Mouse (Mus musculus) frontal cortex, adult 2 months (tissue): ENCODE measurements around the gene Rac2. TPM values are rescaled to one million over a fixed set of nuclear protein-coding genes. Genes with fewer than 3 reads are reported as not detected.

Experiments used
- DNase-seq, 2 experiments: peaks; one replicate each; pipeline ENCODE4 v3.0.0; 2022; ENCODE audit warnings: low spot score in 1 of 2; ENCODE audit errors: extremely low spot score in 1 of 2
- polyA plus RNA-seq: library from polyadenylated mRNA; depleted of rRNA; stranded (reverse); fragments of >200 nt; gene quantifications from 2 replicates; pipeline ENCODE4 v1.2.3, GENCODE M21; 2012

Gene Rac2
- polyA plus RNA-seq, 1 experiment: 2.7 TPM

DNA sequence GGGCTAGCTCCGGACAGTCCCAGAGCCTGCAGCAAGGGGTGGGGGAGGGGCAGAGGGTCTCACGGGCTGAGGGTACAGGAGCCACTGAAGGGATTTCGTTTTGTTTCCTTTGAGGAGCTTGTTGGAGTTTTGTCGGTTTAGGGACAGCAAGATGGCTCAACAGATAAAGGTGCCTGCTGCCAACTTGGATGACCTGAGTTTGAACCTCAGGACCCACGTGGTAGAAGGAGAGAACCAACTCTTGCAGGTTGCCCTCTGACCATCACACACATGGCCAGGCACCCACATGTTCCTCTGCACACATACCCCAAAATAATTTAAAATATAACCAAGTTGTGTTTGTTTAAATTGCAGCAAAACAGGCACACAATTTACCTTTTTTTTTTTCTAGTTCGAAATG, 17.4 kb upstream of the Rac2 start:
- DNase-seq: no peak

DNA sequence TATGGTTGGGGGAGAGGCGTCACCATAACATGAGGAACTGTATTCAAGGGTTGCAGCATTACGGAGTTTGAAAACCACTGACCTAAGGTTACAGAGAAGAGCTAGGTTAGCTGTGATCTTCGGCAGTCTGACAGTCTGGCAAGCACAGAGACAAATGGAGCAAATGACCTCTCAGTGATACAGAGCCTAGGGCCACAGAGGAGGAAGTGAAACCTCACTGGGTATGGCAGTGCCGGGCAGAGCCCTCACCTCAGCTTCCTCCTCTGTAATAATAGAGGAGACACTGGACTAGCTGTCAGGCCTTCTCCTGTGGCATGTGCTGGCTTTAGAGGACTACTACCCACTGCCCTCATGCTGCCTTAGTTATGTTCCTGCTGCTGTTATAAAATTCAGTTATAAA, 16.3 kb upstream of the Rac2 start:
- DNase-seq: no peak

DNA sequence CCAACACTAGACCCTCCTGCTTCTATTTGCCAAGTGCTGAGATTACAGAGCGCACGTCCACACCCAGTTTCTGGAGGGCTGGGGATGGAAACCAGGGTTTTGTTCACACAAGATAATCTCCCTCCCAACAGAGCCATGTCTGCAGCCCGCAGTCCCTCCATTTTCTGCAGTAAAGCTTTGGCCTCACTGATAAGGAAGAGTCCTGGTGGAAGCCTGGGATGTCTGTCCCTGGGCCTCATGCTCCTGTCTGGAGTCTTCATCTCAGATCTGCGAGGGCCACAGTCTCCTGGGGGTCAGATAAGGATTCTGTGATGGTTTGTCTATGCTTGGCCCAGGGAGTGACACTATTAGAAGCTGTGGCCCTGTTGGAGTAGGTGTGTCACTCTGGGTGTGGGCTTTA, 15.5 kb upstream of the Rac2 start:
- DNase-seq: no peak

DNA sequence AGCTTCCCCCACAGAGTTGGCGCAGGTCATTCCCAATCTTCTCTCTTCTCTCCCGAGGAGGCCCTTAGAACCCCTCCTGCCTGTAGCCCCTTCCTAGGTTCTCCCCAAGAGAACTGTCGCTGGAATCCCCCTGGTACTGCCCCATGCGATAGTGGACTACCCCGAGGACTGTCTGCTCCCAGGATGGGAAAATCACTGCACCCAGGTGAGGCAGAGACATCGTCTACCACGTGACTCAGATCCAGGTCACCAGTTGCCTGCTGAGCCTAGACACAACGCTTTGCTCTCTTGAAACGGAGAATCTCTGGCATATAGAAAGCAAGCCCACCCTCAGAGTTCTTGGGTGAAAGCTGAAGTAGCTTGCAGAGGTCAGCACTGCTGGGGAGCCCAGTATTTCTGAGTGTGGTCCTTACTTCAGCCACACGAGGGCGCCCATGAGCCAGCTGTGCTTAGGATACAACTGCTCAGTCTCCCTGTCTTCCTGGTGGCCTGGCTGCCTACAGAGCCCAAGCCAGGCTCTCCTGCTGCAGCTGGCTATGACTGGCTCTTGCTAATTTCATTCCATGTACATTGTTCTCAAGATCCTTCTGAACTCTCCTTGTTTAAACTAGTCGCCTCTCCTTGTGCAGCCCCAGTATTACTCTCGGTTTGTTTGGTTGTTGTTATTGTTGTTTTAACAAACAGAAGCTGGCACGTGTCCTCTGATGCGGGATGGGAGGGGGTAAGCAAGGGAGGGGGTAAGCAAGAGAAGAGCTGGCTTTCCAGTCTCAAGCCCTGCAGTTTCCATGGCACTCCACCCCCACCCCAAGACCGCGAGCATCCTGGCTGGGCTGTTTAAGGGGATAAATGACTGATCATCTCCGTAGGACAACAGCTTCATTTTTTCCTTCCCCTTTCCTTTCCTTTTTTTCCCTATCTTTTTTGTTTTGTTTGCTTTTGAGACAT, 14.7 kb upstream of the Rac2 start:
- peak; percentile 64 to 96 for DNase-seq

DNA sequence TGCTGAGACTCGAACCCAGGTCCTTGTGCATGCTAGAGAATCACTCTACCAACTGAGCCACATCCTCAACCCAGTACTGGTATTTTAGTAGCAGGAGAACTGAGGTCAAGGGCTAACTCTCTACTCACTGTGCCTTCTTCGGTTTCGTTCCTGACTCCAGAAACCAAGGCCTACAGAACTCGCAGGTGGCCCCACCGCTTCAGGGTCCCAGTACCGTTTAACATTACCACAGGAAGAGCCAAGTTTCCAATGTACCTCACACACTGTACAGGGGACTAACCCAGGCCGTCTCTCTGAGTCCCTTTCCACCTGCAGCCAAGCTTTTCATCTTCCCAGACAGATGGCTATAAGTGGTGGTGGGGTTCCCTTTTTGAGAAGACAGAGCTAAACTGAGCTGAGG, 12.8 kb upstream of the Rac2 start:
- DNase-seq: no peak

DNA sequence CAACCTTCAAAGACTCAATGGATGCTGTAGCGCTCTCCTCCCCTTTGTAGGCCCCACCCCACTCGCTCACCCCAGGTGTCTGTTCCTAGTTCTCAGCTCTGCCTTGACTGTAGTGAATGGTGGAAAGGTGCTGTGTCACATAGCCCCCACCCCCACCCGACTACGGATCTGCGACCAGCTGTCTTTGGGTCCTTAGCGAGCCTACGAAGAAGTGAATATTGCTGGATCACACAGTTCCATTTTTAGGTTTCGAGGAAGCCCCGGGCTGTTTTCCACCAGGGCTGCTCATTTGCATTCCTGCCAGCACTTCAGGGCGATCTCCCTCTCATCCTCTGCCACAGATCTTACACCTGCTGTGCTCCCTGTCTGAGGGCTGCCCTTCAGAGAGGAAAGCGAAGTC, 10.8 kb upstream of the Rac2 start:
- peak in 1 of 2 experiments; percentile 45 for DNase-seq

DNA sequence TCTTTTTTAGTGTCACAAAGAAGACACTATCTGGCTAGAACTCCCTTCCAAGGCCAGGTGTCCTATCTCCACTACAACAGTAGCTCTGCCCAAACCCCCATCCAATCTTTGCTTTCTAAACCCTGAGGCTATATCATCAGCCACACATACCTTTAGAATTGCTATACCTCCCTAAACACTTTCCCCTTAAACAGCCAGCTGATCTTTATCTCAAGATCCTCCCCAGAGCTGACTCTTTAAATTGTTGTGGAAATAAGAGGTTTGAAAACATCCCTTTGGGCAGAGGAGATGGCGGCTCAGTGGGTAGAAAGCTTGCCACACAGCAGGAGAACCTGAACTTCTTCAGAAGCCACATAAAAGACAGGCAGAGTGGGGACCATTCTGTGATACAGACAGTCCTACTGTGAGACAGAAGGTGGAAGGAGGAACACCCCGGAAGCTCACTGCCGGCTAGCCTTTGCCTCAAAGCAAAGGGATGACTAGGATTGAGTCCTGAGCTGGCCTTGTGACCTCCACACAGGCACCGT, 3.8 kb upstream of the Rac2 start:
- DNase-seq: no peak

DNA sequence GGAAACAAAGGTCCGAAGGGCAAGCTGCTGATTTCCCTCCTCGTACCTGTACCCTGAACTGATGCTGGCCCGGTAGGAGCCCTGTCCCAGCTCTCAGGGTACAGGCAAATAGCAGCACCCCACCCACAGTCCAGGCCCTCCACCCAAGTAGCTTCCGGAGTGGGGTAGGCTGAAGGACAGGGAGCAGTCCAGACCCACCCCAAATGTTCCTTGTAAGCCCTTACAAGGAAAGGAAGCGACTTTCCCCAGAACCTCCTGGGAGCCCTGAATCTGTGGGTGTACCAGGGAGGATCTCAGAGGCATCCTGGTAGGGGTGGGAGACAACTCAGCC, 348 bp downstream of the Rac2 start:
- no peak for DNase-seq

DNA sequence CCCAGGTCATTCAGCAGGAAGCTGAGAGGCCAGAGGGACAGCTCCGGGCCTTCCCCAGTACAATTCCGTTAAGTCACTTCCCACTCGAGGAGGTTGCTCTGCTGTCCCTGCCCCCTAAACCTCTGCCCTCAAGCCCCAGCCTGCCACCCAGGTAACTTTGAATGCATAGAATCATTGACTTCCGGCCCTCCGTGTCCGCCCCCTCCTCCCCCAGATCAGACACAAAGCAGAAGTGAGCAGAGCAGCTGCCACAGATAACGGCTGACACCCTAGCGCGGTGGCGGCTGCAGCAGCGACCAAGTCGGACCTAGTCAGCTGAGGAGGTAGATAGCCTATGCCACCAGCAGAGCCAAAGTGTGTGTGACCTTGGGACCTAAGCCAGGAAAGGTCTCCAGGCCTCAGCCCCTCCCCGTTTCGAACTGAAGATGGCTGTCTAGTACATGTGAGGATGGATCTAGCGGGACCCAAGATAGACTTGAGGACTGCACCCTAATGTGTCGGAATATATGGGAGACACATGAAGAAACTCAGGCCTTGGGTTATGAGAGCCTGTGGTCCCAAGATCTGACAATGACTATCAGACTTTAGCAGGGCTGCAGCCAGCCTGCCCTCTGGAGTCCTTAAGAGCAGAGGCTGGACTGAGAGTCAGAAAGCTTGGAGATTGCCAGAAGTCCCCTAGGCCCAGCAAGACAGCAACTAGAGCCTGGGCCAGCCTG, 871 bp downstream of the Rac2 start:
- no peak for DNase-seq

DNA sequence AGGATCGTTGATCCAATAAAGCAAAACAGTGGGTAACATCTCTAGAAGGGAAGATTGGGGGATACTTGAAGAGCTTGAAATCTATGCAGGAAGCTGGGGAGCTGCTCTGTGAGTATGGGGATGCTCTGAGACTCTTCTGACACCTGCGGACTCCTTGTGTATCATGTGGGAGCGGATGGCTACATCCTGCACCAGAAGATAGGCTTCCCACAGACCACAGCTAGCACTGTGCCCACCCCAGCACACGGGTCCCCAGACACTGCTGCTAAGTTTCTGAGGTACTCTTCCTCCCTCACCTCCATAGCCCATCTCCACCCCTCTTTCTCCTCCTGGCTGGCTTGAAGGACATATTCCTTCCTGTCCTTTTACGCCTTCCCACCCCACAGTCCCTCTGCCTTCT, 2.4 kb downstream of the Rac2 start:
- no peak for DNase-seq

DNA sequence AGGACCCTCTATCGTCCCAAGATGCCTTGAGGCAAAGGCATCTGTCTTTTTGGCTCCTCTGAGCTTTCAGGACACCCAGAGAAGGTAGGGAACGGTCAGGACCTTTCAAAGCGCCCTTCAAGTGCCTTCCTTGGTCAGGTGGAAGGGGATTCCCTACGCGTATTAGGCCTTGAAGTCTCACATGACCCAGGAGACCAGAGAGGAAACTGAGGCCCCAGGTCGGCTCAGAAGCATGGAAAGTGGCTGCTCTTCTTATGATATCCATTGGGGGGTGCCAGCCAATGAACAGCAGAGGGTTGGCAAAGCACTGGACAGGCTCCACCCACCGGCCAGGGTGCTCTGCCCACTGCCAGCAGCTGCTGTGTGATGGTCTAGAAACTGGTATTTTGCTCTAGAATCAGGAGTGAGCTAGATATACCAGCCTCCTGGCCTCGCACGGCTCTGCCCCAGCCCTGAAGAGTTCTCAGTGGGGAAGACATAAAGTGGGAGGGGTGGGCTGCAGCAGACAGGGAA, 4.9 kb downstream of the Rac2 start:
- DNase-seq: no peak

DNA sequence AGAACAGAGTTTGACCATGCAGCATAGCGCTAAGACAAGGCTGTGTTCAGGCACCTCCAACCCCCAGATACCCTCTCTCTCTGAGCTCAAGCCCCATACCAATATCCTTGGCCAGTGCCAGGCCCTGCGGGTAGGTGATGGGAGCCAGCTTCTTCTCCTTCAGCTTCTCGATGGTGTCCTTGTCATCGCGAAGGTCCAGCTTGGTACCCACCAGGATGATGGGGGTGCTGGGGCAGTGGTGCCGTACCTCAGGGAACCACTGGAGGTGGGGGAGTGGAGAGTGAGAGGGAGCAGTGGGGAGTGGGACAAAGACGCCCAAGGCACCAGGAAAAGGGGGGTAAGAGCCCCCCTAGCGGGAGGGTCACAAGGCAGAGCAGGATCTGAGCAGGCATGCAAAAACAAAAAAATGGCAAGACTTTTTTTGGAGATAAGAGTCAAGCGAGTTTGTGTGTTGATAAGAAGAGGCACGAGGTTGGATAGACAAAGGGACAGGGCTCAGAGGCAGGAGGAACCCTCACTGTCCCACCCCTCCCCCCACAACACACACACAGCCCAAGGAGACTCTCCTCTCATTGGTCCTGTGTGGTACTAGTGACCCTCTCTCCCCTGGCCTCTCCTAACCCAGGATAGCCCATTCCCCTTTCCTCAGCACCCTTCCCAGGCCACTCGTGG, 7.7 kb downstream of the Rac2 start:
- DNase-seq: no peak

DNA sequence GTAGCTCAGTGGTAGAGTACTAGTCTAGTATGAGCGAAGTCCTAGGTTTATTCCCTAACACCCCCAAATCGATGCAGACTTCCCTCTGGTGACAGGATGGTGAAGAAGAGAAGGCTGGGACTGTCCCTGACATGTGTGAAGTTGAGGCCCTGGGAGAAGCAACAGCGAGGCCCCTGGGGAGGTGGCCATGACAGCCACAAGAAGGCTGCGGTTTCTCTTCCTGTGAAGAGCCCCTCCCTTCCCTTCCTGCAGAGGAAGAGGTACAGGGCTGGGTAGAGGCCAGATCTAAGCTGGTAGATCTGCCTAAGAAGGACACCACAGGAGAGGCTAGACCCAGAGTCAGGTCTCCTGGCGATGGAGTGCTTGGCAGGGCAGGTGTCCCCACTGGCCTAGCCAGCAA, 8.6 kb downstream of the Rac2 start:
- no peak for DNase-seq

DNA sequence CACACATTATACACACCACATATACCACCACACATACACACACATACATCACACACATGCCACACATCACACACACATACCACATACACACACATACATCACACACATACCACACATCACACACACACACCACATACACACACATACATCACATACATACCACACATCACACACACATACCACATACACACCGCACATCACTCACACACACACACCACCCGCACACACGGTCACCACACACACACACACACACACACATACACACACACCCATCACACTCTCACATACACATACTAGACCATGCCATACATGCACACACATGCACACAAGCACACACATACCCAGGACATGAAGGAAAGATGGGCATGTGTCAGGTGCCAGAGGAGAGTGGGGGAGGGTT, 9.2 kb downstream of the Rac2 start:
- DNase-seq: no peak

DNA sequence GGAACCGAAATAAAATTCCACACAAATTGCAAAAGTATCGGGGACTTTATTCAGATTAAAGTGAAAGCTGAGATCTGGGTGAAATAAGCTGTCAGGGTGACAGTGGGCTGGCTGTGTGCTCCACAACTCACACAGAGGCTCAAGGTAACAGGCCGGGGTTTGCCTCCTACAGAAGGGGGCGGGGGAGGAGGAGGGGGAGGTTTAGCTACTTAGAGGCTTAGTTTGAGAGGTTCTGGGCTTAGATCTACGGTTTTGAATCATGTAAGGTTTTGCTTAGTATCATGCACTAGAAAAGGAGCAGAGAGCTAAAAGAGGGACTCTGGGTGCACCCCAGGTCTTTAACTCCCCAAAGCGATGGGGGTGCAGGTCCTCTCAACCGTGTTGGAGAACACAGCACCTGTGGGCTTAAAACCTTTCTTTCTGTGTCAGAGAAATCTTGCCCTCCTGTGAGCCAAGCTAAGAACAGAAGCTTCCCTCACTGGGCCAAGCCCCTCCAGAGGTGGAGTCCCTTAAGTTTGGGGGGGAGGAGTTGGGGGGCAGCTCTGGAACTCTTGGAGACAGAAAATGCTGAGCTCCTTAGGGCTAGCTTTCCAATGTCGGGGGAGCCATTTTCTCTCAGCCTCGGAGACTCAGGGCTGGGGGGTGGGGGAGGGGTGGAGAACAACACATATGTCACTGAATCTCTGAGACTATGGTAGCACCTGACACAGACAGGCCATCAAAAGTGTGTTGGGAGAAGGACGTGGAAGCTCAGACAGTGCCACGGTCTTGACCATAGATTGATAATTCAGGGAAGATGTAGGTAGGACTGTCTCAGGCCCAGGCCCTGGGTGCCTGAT, 13.2 kb downstream of the Rac2 start:
- no peak for DNase-seq

DNA sequence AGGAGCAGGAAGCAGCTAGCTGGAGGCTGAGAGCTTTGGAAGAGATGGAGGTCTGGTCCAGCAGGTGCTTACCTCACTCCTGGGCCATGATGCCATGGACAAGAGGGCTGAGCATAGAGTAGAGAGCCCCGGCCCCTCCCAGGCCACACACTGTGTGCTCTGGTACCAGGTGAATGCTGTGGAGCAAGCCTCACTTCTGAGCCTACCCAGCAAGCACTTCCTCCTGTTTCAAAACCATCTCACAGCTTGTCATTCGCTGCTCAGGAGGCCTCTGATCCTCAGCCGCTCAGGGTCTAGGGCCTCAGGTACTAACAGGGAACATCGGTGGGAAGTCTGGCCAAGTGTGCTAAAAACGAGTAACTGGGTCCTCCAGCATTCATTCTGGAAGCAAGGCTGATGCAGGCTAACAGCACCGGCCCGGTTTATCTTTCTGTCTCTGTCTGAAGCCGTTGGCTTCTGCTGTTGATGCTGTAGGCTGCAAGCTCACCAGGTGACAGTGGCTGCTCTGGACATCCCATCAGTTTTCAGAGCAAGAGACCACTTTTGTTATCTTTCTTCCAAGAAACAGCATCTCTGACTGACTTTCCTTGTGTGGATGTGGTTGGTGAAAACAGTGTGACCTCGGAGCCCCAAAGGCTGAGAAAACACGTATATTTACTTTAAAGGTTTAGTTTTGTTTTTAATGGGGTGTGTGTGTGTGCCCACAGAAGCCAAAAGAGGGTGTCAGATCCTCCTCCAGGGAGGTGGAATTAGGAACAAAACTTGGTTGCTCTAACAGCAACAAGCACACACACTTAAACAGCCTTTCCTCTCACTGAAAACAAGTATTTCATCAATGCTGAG, 14.7 kb downstream of the Rac2 start:
- DNase-seq: no peak

DNA sequence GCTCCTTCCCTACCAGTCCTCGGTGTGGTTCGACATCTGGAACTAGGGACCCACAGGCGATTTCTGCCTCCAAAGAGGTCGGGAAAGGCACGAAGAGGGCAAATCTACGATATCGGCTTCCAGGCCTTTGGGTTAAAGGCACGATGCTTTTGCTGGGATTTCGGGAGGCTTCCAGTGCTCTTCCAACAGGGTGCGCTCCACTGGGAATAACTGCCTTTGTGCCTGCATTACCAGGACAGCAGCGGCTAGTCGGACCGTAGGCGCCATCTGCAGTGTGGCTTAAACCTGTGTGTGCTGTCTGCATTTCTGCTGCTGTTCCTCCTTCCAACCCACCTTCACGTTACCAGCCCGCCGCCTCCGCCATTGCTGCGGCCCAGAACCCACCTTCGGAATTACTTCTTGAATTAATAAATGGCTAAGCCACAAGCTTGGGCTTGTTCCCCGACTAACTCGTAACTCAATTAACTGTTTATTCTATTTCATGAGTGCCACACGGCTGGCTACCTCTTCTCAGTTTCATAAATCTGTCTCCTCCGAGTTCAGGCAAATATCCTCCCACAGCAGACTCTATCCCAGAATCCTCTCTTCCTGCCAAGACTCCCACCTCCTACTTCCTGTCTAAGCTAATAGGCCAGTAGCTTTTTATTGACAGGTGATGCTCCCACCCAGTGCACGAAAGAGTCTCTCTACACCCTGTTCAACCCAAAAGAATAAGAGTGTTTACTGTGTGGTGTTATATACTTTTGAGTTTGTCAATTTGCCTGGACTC, 17.9 kb downstream of the Rac2 start:
- no peak for DNase-seq

DNA sequence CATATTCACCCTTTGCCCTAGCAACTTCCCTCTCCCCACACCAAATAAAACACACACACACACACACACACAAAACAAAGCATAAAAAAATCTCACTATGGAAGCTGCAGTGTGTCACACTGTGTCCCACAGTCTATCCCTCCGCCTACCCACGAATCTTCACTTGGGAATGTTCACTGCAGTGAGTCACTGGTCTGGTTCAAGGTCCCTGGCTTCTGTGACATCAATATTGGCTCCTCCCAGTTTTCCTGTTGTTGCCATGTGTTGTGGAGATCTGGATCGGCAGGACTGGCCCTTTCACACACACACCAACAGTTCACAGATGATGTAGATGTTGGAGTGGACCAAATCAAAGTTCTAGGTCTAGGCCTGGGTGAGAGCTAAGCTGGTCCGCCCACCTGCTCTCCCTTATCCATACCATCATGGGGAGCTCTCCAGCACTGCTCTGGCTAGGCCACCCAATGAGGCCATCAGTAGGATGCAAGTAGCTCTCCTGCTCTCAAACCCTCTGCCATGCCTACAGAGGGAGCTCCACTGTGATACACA, 23.3 kb downstream of the Rac2 start:
- no peak for DNase-seq
